Mouse (Mus musculus): ENCODE data around the gene Spata25. TPM values are rescaled to one million over a fixed set of nuclear protein-coding genes. Genes with fewer than 3 reads are reported as not detected.
"Not testable (repeated sequence)": the region's sequence is repeated elsewhere in the genome, so short reads cannot be mapped to it uniquely, and the experiment has no call there.

Gene Spata25
- 0.16 and 0.40 TPM in 2 replicates for polyA plus RNA-seq (2012; rRNA removed)

- 91% methylated on average over 6 of the region's 6 CpGs for WGBS
- Histone ChIP-seq H3K27me3 (ENCODE audit: control insufficient read depth, insufficient read depth, low read length) (no peaks in the 10 kb centered on the region), H3K4me1 (ENCODE audit: control insufficient read depth, insufficient read depth, insufficient read length) (no peaks in the 10 kb centered on the region), H3K4me3 (ENCODE audit: extremely low read depth, insufficient read depth, insufficient read length) (no peak within 1 kb of the TSS), H3K36me3 (ENCODE audit: control insufficient read depth, insufficient read depth, low read length) (peaks cover 21% of the 10 kb centered on the region), H3K27ac (ENCODE audit: insufficient read depth, low read length) (no peak within 1 kb of the TSS)
- no peak for DNase-seq (ENCODE audit: low read depth in 1 of 2, low spot score in 2 of 2)
- TF ChIP-seq POLR2A (IDR thresholded peaks at IDR 0.05; ENCODE audit: low read depth, low read length) (no peak), CTCF (IDR thresholded peaks at IDR 0.05; ENCODE audit: extremely low read depth, insufficient read depth, insufficient read length, insufficient replicate concordance) (no peak)
Observed at GRCm38 (mm10) chr2:164828437-164828836, at the start of gene Spata25. Spata25 (minus strand) TSS chr2:164828537.

GRCm38 (mm10) chr2:164877376-164878215 is 49.3 kb upstream of the Spata25 start:
- H3K27me3 ChIP-seq (ENCODE audit: control insufficient read depth, insufficient read depth, low read length); H3K36me3 ChIP-seq (ENCODE audit: control insufficient read depth, insufficient read depth, low read length); H3K4me3 ChIP-seq (ENCODE audit: extremely low read depth, insufficient read depth, insufficient read length); DNase-seq (ENCODE audit: low read depth in 1 of 2, low spot score in 2 of 2): not testable (repeated sequence)
- H3K27ac ChIP-seq (ENCODE audit: insufficient read depth, low read length): peak overlapping the region; percentile 84; the same call in 1 of the 2 replicates
- 71% methylated on average over 11 of the region's 11 CpGs for WGBS
- peaks cover 13% of the 10 kb centered on the region; the same call in 1 of the 2 replicates for H3K4me1 ChIP-seq (ENCODE audit: control insufficient read depth, insufficient read depth, insufficient read length)

GRCm38 (mm10) chr2:164875648-164876047 is 47.3 kb upstream of the Spata25 start:
- 65% methylated on average over 2 of the region's 2 CpGs for WGBS
- DNase-seq (ENCODE audit: low read depth in 1 of 2, low spot score in 2 of 2); H3K36me3 ChIP-seq (ENCODE audit: control insufficient read depth, insufficient read depth, low read length); H3K4me3 ChIP-seq (ENCODE audit: extremely low read depth, insufficient read depth, insufficient read length); H3K27me3 ChIP-seq (ENCODE audit: control insufficient read depth, insufficient read depth, low read length); H3K27ac ChIP-seq (ENCODE audit: insufficient read depth, low read length): not testable (repeated sequence)
- H3K4me1 ChIP-seq (ENCODE audit: control insufficient read depth, insufficient read depth, insufficient read length): peaks cover 12% of the 10 kb centered on the region; the same call in 1 of the 2 replicates

GRCm38 (mm10) chr2:164874239-164874769 is 46.0 kb upstream of the Spata25 start:
- 50% methylated on average over 1 of the region's 1 CpGs for WGBS
- Histone ChIP-seq H3K4me1 (ENCODE audit: control insufficient read depth, insufficient read depth, insufficient read length) (peaks cover 11% of the 10 kb centered on the region; the same call in 1 of the 2 replicates), H3K36me3 (ENCODE audit: control insufficient read depth, insufficient read depth, low read length) (no peaks in the 10 kb centered on the region), H3K27ac (ENCODE audit: insufficient read depth, low read length) (no peak overlapping the region; the same call in 1 of the 2 replicates), H3K27me3 (ENCODE audit: control insufficient read depth, insufficient read depth, low read length) (no peaks in the 10 kb centered on the region), H3K4me3 (ENCODE audit: extremely low read depth, insufficient read depth, insufficient read length) (no peak overlapping the region)
- TF ChIP-seq POLR2A (IDR thresholded peaks at IDR 0.05; ENCODE audit: low read depth, low read length) (no peak), CTCF (IDR thresholded peaks at IDR 0.05; ENCODE audit: extremely low read depth, insufficient read depth, insufficient read length, insufficient replicate concordance) (no peak)
- DNase-seq (ENCODE audit: low read depth in 1 of 2, low spot score in 2 of 2): no peak

- TF ChIP-seq CTCF (IDR thresholded peaks at IDR 0.05; ENCODE audit: extremely low read depth, insufficient read depth, insufficient read length, insufficient replicate concordance) (no peak), POLR2A (IDR thresholded peaks at IDR 0.05; ENCODE audit: low read depth, low read length) (no peak)
- DNase-seq (ENCODE audit: low read depth in 1 of 2, low spot score in 2 of 2): no peak
- H3K4me3 ChIP-seq (ENCODE audit: extremely low read depth, insufficient read depth, insufficient read length): no peak overlapping the region
- 63% methylated on average over 3 of the region's 3 CpGs for WGBS
- H3K27me3 ChIP-seq (ENCODE audit: control insufficient read depth, insufficient read depth, low read length): no peaks in the 10 kb centered on the region
- H3K4me1 ChIP-seq (ENCODE audit: control insufficient read depth, insufficient read depth, insufficient read length): peaks cover 12% of the 10 kb centered on the region; the same call in 1 of the 2 replicates
- H3K27ac ChIP-seq (ENCODE audit: insufficient read depth, low read length): no peak overlapping the region
- no peaks in the 10 kb centered on the region for H3K36me3 ChIP-seq (ENCODE audit: control insufficient read depth, insufficient read depth, low read length)
Observed at GRCm38 (mm10) chr2:164873621-164874020, 45.3 kb upstream of the Spata25 start.

GRCm38 (mm10) chr2:164871602-164872303 is 43.4 kb upstream of the Spata25 start:
- Histone ChIP-seq H3K27me3 (ENCODE audit: control insufficient read depth, insufficient read depth, low read length) (no peaks in the 10 kb centered on the region), H3K36me3 (ENCODE audit: control insufficient read depth, insufficient read depth, low read length) (no peaks in the 10 kb centered on the region), H3K4me1 (ENCODE audit: control insufficient read depth, insufficient read depth, insufficient read length) (peaks cover 11% of the 10 kb centered on the region; the same call in 1 of the 2 replicates), H3K27ac (ENCODE audit: insufficient read depth, low read length) (no peak overlapping the region), H3K4me3 (ENCODE audit: extremely low read depth, insufficient read depth, insufficient read length) (no peak overlapping the region)
- no peak for DNase-seq (ENCODE audit: low read depth in 1 of 2, low spot score in 2 of 2)
- 72% methylated on average over 6 of the region's 6 CpGs for WGBS
- no peak for TF ChIP-seq POLR2A (IDR thresholded peaks at IDR 0.05; ENCODE audit: low read depth, low read length)
- no peak for TF ChIP-seq CTCF (IDR thresholded peaks at IDR 0.05; ENCODE audit: extremely low read depth, insufficient read depth, insufficient read length, insufficient replicate concordance)

Measured in spleen, adult 2 months (tissue).